Mouse (Mus musculus) splenic B cell, adult 2 months (primary cell): ENCODE data around the gene Them4.

Experiments used
- DNase-seq: peaks from one replicate; pipeline ENCODE4 v3.0.0-alpha.2; 2011; ENCODE audit warnings: low read depth, low spot score
- H3K27me3 ChIP-seq: 2 replicates; pipeline ENCODE4 v1.6.1; 2012; ENCODE audit warnings: mild to moderate bottlenecking, low read length, moderate library complexity, mixed read lengths; ENCODE audit not compliant: control insufficient read depth, poor library complexity, insufficient read depth, severe bottlenecking
- H3K36me3 ChIP-seq: 2 replicates; pipeline ENCODE4 v1.6.1; 2012; ENCODE audit warnings: mild to moderate bottlenecking, low read length, moderate library complexity, mixed read lengths; ENCODE audit not compliant: control insufficient read depth, poor library complexity, insufficient read depth, severe bottlenecking

Gene Them4

GRCm38 (mm10) chr3:94374636-94375035, 64.7 kb downstream of the Them4 start:
- DNase-seq = no peak
- H3K36me3 ChIP-seq = no peaks in the 10 kb centered on the region
- H3K27me3 ChIP-seq = no peaks in the 10 kb centered on the region

DNA sequence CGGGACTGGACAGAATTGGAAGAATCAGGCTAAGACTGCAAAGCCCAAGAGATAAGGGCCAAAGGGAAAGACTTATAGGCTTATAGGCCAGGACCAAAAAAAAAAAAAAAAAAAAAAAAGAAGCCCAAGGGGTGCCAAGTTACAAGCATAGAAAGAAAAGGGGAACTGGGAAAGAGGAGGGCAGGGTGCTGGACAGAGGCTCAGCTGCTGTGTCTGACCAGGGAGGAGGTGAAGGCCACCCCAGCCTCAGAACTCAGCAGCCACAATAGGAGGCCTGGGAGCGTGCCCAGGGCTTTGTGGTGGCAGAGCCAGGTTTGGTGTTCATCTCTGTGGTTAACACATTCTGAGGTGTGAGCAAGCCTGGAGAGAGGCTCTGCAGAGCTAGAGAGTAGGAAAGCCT, 65.3 kb downstream of the Them4 start:
- no peak for DNase-seq
- H3K36me3 ChIP-seq = no peaks in the 10 kb centered on the region
- no peaks in the 10 kb centered on the region for H3K27me3 ChIP-seq

DNA sequence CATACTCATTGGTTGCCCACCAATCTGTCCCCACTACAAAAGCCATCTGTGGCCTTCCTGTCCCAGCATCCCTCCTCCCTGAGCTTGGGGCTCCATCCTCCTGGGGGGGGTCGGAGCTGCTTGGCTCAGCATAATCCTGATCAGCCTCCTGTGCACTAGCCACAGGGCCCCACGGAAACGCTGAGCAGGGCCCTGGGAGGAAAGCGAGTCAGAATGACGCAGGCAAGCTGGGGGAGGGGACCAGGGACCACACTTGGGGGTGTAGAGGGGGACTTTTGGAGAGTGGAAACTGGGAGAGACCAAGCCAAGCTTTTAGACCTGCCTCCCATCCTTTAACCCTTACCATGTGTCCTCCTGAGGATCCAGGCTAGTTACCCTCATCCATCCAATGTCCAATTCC, 66.0 kb downstream of the Them4 start:
- H3K27me3 ChIP-seq = no peaks in the 10 kb centered on the region

GRCm38 (mm10) chr3:94377028-94377923, 67.4 kb downstream of the Them4 start:
- no peaks in the 10 kb centered on the region for H3K27me3 ChIP-seq
- no peaks in the 10 kb centered on the region for H3K36me3 ChIP-seq
- DNase-seq = no peak

More for the DNA sequence above, 66.0 kb downstream of the Them4 start:
- no peaks in the 10 kb centered on the region for H3K36me3 ChIP-seq
- DNase-seq = no peak

- DNase-seq = no peak
- H3K27me3 ChIP-seq = no peaks in the 10 kb centered on the region
- H3K36me3 ChIP-seq = no peaks in the 10 kb centered on the region
Measured at GRCm38 (mm10) chr3:94379831-94380510, 70.1 kb downstream of the Them4 start.
